Mouse (Mus musculus): ENCODE data around the gene Eng. TPM values are rescaled to one million over a fixed set of nuclear protein-coding genes. Genes with fewer than 3 reads are reported as not detected.
A peak's percentile ranks its signal among the peaks of the same experiment; 100 is the strongest.

Gene Eng
- polyA plus RNA-seq, 1 experiment from 2014 or later: 29.0 TPM

GRCm38 (mm10) chr2:32625873-32626694 is 20.3 kb upstream of the Eng start:
- Histone ChIP-seq H3K27ac (peak overlapping the region; percentile 93), H3K9me3 (no peaks in the 10 kb centered on the region), H3K4me1 (replicated peaks) (peaks cover 70% of the 10 kb centered on the region), H3K27me3 (no peaks in the 10 kb centered on the region), H3K36me3 (no peaks in the 10 kb centered on the region), H3K9ac (peak overlapping the region; percentile 75), H3K4me2 (peak overlapping the region; percentile 59), H3K4me3 (peak overlapping the region; percentile 39)
- no peak for ATAC-seq (ENCODE audit: low FRiP score)
- 71% methylated on average over 5 of the region's 5 CpGs for WGBS

DNA sequence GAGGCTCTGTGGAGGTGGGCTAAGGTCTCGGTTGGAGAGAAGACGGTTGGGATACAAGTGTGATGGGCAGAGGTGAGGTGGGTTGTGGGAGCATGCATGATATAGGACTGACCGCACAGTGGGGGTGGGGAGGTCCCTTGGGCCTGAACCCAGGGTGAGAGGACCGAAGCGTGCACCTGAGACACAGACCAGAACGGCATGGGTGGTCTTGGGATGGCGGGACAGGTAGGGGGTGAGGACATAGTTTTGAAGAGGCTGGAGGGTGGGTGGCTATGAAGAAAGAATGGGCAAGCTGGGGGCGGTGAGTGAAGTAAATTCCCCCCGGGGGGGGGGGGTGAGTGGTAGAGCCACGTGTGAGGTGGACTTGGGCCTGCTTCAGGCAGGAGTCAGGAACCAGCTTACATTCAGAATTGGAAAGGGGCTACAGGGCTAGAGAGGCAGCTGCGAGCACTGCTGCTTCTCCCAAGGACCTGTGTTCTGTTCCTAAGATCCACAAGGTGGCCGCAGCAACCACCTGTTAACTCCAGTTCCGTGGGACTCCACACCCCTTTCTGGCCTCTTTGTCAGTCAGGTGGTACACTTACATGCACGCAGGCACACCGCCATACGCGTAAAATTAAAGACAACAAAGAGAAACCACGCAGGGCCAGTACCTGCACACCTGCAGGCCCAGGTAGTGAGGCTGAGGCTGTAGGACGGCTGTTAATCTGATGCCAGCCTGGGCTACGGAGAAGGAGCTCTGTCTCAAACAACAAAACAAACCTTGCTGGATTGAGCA is 18.9 kb upstream of the Eng start:
- WGBS: 74% methylated on average over 18 of the region's 20 CpGs
- H3K4me3 ChIP-seq: no peak overlapping the region

GRCm38 (mm10) chr2:32628044-32628550 is 18.3 kb upstream of the Eng start:
- 68% methylated on average over 4 of the region's 4 CpGs for WGBS
- peaks cover 69% of the 10 kb centered on the region for H3K4me1 ChIP-seq (replicated peaks)
- no peak overlapping the region for H3K4me2 ChIP-seq
- ATAC-seq (ENCODE audit: low FRiP score): no peak
- H3K4me3 ChIP-seq: no peak overlapping the region
- no peaks in the 10 kb centered on the region for H3K9me3 ChIP-seq
- peak overlapping the region; percentile 30 for H3K9ac ChIP-seq
- H3K27me3 ChIP-seq: no peaks in the 10 kb centered on the region
- peaks cover 2% of the 10 kb centered on the region for H3K36me3 ChIP-seq
- peak overlapping the region; percentile 74 for H3K27ac ChIP-seq

More for the DNA sequence above, 18.9 kb upstream of the Eng start:
- H3K4me1 ChIP-seq (replicated peaks): peaks cover 69% of the 10 kb centered on the region
- 0 out of 2 replicates have a peak overlapping the region, but pooled peaks have one; percentile 8 for H3K27ac ChIP-seq
- no peaks in the 10 kb centered on the region for H3K9me3 ChIP-seq
- no peak overlapping the region for H3K4me2 ChIP-seq
- no peaks in the 10 kb centered on the region; the same call in 1 of the 2 replicates for H3K36me3 ChIP-seq
- H3K27me3 ChIP-seq: no peaks in the 10 kb centered on the region
- no peak for ATAC-seq (ENCODE audit: low FRiP score)
- no peak overlapping the region for H3K9ac ChIP-seq

GRCm38 (mm10) chr2:32628729-32629128 is 17.7 kb upstream of the Eng start:
- H3K4me1 ChIP-seq (replicated peaks): peaks cover 69% of the 10 kb centered on the region
- peaks cover 8% of the 10 kb centered on the region for H3K36me3 ChIP-seq
- H3K27ac ChIP-seq: peak overlapping the region; percentile 74
- H3K9ac ChIP-seq: peak overlapping the region; percentile 30
- WGBS: 48% methylated on average over 4 of the region's 5 CpGs
- H3K9me3 ChIP-seq: no peaks in the 10 kb centered on the region
- H3K4me2 ChIP-seq: peak overlapping the region; percentile 40
- H3K27me3 ChIP-seq: no peaks in the 10 kb centered on the region
- no peak overlapping the region for H3K4me3 ChIP-seq
- 0 out of 2 replicates have a peak, but pooled peaks have one; percentile 4 for ATAC-seq (ENCODE audit: low FRiP score)

DNA sequence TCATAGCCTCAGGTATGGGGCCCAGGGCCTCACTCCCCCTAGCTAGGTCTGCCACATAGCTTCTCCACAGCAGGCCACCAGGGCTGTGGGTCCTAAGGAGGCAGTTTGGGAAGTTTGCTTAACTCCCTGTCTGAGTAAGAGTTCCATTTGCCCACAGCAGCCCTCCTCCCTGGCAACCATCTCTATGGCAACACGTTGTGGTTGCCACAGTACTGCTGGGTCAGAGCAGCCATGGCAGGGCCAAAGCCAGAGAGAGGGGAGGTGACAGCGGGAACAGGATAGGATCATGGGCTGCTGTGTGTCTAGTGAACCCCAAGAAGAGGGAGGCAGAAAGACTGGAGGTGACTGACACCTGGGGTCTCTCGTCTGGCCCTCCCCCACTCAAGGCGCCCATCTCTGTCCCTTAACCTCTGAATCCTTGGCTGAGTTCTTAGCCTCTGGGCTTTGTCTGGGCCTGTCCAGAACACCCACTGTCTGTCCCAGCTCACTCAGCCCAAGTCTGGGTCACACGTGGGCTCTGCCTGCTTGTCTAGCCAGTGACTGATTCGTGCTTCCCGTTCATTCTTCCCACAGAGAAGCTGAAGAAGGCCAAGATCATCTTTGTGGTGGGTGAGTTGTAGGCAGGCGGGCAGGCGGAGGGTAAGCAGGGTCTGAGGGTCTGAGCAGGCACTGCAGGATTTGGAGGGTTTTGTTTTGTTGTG is 17.0 kb upstream of the Eng start:
- Histone ChIP-seq H3K9me3 (no peaks in the 10 kb centered on the region), H3K36me3 (peaks cover 14% of the 10 kb centered on the region), H3K27me3 (no peaks in the 10 kb centered on the region), H3K27ac (peak overlapping the region; percentile 74), H3K4me3 (no peak overlapping the region), H3K4me1 (replicated peaks) (peaks cover 71% of the 10 kb centered on the region), H3K9ac (peak overlapping the region; percentile 30), H3K4me2 (peak overlapping the region; percentile 40)
- WGBS: 28% methylated on average over 9 of the region's 9 CpGs
- peak; percentile 50 for ATAC-seq (ENCODE audit: low FRiP score)

- Histone ChIP-seq H3K27ac (no peak overlapping the region), H3K27me3 (no peaks in the 10 kb centered on the region), H3K4me2 (peak overlapping the region; percentile 40), H3K36me3 (peaks cover 17% of the 10 kb centered on the region), H3K4me3 (no peak overlapping the region), H3K9me3 (no peaks in the 10 kb centered on the region), H3K4me1 (replicated peaks) (peaks cover 71% of the 10 kb centered on the region), H3K9ac (peak overlapping the region; percentile 30)
- ATAC-seq (ENCODE audit: low FRiP score): no peak
- 82% methylated on average over 8 of the region's 9 CpGs for WGBS
Observed at GRCm38 (mm10) chr2:32630036-32630435, 16.4 kb upstream of the Eng start.

DNA sequence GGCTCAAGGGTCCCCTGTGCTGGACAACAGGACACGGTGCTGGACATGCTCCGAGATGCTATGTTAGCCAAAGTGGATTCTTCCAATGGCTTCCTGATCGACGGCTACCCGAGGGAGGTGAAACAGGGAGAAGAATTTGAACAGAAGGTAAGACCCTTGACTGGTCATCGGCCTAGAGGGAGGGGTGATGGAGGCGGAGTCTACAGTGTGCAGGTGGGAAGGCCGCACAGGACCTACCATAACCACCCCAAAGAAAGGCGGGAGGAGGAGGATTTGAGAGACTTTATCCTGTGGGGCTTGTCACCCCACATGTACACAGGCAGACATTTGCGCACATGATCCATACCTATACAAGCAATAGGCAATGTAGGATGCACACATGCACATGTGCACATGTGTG is 15.3 kb upstream of the Eng start:
- H3K27ac ChIP-seq: no peak overlapping the region
- no peaks in the 10 kb centered on the region for H3K9me3 ChIP-seq
- peaks cover 61% of the 10 kb centered on the region for H3K4me1 ChIP-seq (replicated peaks)
- no peak for ATAC-seq (ENCODE audit: low FRiP score)
- H3K36me3 ChIP-seq: peaks cover 18% of the 10 kb centered on the region
- no peak overlapping the region for H3K4me2 ChIP-seq
- H3K27me3 ChIP-seq: no peaks in the 10 kb centered on the region
- no peak overlapping the region for H3K4me3 ChIP-seq
- WGBS: 88% methylated on average over 10 of the region's 10 CpGs
- H3K9ac ChIP-seq: peak overlapping the region; percentile 3

GRCm38 (mm10) chr2:32631737-32632394 is 14.5 kb upstream of the Eng start:
- Histone ChIP-seq H3K9ac (peak overlapping the region; percentile 40; the same call in 1 of the 2 replicates), H3K36me3 (peaks cover 18% of the 10 kb centered on the region), H3K9me3 (no peaks in the 10 kb centered on the region), H3K27ac (no peak overlapping the region), H3K4me3 (no peak overlapping the region), H3K27me3 (no peaks in the 10 kb centered on the region), H3K4me1 (replicated peaks) (peaks cover 53% of the 10 kb centered on the region), H3K4me2 (no peak overlapping the region)
- peak; percentile 30; the same call in 1 of the 2 replicates for ATAC-seq (ENCODE audit: low FRiP score)
- 48% methylated on average over 7 of the region's 7 CpGs for WGBS

GRCm38 (mm10) chr2:32633660-32634059 is 12.7 kb upstream of the Eng start:
- no peak overlapping the region for H3K9ac ChIP-seq
- WGBS: 73% methylated on average over 5 of the region's 5 CpGs
- H3K9me3 ChIP-seq: no peaks in the 10 kb centered on the region
- peak overlapping the region; percentile 35; the same call in 1 of the 2 replicates for H3K27ac ChIP-seq
- no peak for ATAC-seq (ENCODE audit: low FRiP score)
- H3K27me3 ChIP-seq: no peaks in the 10 kb centered on the region
- H3K4me2 ChIP-seq: no peak overlapping the region
- H3K4me1 ChIP-seq (replicated peaks): peaks cover 41% of the 10 kb centered on the region
- peaks cover 18% of the 10 kb centered on the region for H3K36me3 ChIP-seq
- H3K4me3 ChIP-seq: no peak overlapping the region

DNA sequence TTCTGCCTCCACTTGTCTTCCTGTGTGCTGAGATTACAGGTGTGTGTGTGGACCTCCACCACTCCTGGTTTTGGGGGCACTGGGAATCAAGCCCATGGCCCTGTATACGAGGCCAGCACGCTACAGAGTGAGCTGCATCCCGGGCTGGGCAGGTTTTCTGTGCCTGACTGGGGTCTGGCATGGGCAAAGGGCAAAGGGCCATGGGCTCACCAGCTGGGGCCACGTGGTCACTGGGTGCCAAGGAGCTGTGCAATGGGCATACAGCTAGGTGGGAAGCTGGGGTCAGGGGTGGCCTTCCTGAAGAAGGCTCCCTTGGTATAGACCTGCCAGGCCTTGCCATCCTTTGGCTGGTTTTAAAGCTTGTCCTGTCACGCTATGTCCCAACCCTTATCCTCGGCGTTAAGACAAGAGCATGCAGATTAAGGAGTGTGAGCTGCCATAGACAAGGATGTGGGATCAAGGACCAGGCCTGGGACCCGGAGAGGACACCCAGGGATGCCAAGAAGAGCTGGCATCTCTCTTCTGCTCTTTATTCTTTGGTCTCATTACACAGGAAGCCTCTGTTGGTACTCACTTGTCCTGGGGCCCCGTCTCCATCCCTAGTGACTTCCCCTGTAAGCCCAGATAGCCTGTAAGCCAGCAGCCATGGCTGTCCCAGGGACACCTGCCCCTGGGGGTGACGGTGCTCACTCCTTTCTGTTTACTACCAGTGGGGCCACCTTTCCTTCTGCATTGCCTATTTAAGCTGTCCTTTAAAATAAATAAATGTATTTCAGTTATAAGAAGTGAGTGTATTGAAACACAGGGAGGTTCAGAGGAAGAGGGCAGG is 11.9 kb upstream of the Eng start:
- peak overlapping the region; percentile 35; the same call in 1 of the 2 replicates for H3K27ac ChIP-seq
- H3K9me3 ChIP-seq: no peaks in the 10 kb centered on the region
- no peak for ATAC-seq (ENCODE audit: low FRiP score)
- peaks cover 18% of the 10 kb centered on the region for H3K36me3 ChIP-seq
- no peaks in the 10 kb centered on the region for H3K27me3 ChIP-seq
- H3K4me3 ChIP-seq: no peak overlapping the region
- no peak overlapping the region for H3K4me2 ChIP-seq
- WGBS: 86% methylated on average over 10 of the region's 10 CpGs
- H3K4me1 ChIP-seq (replicated peaks): peaks cover 33% of the 10 kb centered on the region
- peak overlapping the region; percentile 14; the same call in 1 of the 2 replicates for H3K9ac ChIP-seq

GRCm38 (mm10) chr2:32636617-32637016 is 9.8 kb upstream of the Eng start:
- ATAC-seq (ENCODE audit: low FRiP score): no peak
- no peak overlapping the region for H3K9ac ChIP-seq
- H3K9me3 ChIP-seq: no peaks in the 10 kb centered on the region
- no peak overlapping the region; the same call in 1 of the 2 replicates for H3K27ac ChIP-seq
- H3K4me1 ChIP-seq (replicated peaks): peaks cover 23% of the 10 kb centered on the region
- H3K27me3 ChIP-seq: no peaks in the 10 kb centered on the region
- H3K36me3 ChIP-seq: peaks cover 18% of the 10 kb centered on the region
- 82% methylated on average over 7 of the region's 7 CpGs for WGBS
- H3K4me2 ChIP-seq: no peak overlapping the region
- no peak overlapping the region for H3K4me3 ChIP-seq

Measured in hindbrain, embryonic 13.5 days (tissue).